Mouse (Mus musculus): Measurements from ENCODE around the gene Col2a1. TPM values are rescaled to one million over a fixed set of nuclear protein-coding genes. Genes with fewer than 3 reads are reported as not detected.

Col2a1 gene
- total RNA-seq (2014; rRNA removed; ENCODE audit: low replicate concordance), result 0.38 and 0.66 TPM in 2 replicates
- polyA plus RNA-seq (2015; fragmentation: Nextera tagmentation; extraction: Ambion mirVana), result 0.18 and 0.22 TPM in 2 replicates

GRCm38 (mm10) chr15:98003822-98004739 lies at the start of gene Col2a1:
Gene Col2a1 (minus strand): TSS chr15:98004695.
- Histone ChIP-seq H3K9ac (replicated peaks; ENCODE audit: low read depth, low read length) (no peak within 1 kb of the TSS; the same call in 1 of the 2 replicates), H3K36me3 (replicated peaks; ENCODE audit: control insufficient read depth, insufficient read depth, low read length) (no peaks in the 10 kb centered on the region), H3K27me3 (ENCODE audit: control insufficient read depth, insufficient read depth, low read length) (peaks cover 88% of the 10 kb centered on the region), H3K9me3 (replicated peaks; ENCODE audit: control insufficient read depth, low read length) (no peaks in the 10 kb centered on the region), H3K4me3 (ENCODE audit: low read depth, low read length) (peak within 1 kb of the TSS; percentile 47), H3K4me1 (ENCODE audit: control insufficient read depth, insufficient read depth) (peaks cover 22% of the 10 kb centered on the region), H3K27ac (ENCODE audit: low read depth) (no peak within 1 kb of the TSS), H3K4me2 (ENCODE audit: low read depth, low read length) (peak within 1 kb of the TSS; percentile 68)
- TF ChIP-seq EP300 (IDR thresholded peaks at IDR 0.05; ENCODE audit: low read depth) (no peak), CTCF (IDR thresholded peaks at IDR 0.05; ENCODE audit: low read depth) (no peak)
- ATAC-seq (ENCODE audit: insufficient read depth, low read depth), result peak; percentile 22; the same call in 1 of the 2 replicates
- DNase-seq (ENCODE audit: low spot score), result no peak
- under 1% methylated on average over 51 of the region's 59 CpGs for WGBS

- no peak overlapping the region for H3K4me2 ChIP-seq (ENCODE audit: low read depth, low read length)
- H3K9ac ChIP-seq (replicated peaks; ENCODE audit: low read depth, low read length), result no peak overlapping the region
- no peak for ATAC-seq (ENCODE audit: insufficient read depth, low read depth)
- 62% methylated on average over 5 of the region's 5 CpGs for WGBS
- peaks cover 4% of the 10 kb centered on the region; the same call in 1 of the 2 replicates for H3K4me1 ChIP-seq (ENCODE audit: control insufficient read depth, insufficient read depth)
- TF ChIP-seq CTCF (IDR thresholded peaks at IDR 0.05; ENCODE audit: low read depth) (no peak), EP300 (IDR thresholded peaks at IDR 0.05; ENCODE audit: low read depth) (no peak)
- H3K27me3 ChIP-seq (ENCODE audit: control insufficient read depth, insufficient read depth, low read length), result no peaks in the 10 kb centered on the region
- no peak overlapping the region for H3K27ac ChIP-seq (ENCODE audit: low read depth)
- peaks cover 68% of the 10 kb centered on the region for H3K36me3 ChIP-seq (replicated peaks; ENCODE audit: control insufficient read depth, insufficient read depth, low read length)
- H3K4me3 ChIP-seq (ENCODE audit: low read depth, low read length), result no peak overlapping the region
- no peaks in the 10 kb centered on the region for H3K9me3 ChIP-seq (replicated peaks; ENCODE audit: control insufficient read depth, low read length)
- DNase-seq (ENCODE audit: low spot score), result no peak
Observed at GRCm38 (mm10) chr15:98051685-98052084, 47.2 kb upstream of the Col2a1 start.

- ATAC-seq (ENCODE audit: insufficient read depth, low read depth) (no peak), DNase-seq (ENCODE audit: low spot score) (no peak)
- no peaks in the 10 kb centered on the region for H3K4me1 ChIP-seq (ENCODE audit: control insufficient read depth, insufficient read depth)
- H3K4me2 ChIP-seq (ENCODE audit: low read depth, low read length), result no peak overlapping the region
- H3K27ac ChIP-seq (ENCODE audit: low read depth), result no peak overlapping the region
- H3K36me3 ChIP-seq (replicated peaks; ENCODE audit: control insufficient read depth, insufficient read depth, low read length), result peaks cover 78% of the 10 kb centered on the region
- no peaks in the 10 kb centered on the region for H3K27me3 ChIP-seq (ENCODE audit: control insufficient read depth, insufficient read depth, low read length)
- no peaks in the 10 kb centered on the region for H3K9me3 ChIP-seq (replicated peaks; ENCODE audit: control insufficient read depth, low read length)
- no peak overlapping the region for H3K9ac ChIP-seq (replicated peaks; ENCODE audit: low read depth, low read length)
- TF ChIP-seq CTCF (IDR thresholded peaks at IDR 0.05; ENCODE audit: low read depth) (no peak), EP300 (IDR thresholded peaks at IDR 0.05; ENCODE audit: low read depth) (no peak)
- no peak overlapping the region for H3K4me3 ChIP-seq (ENCODE audit: low read depth, low read length)
- 89% methylated on average over 13 of the region's 13 CpGs for WGBS
Observed at GRCm38 (mm10) chr15:98048918-98049700, 44.6 kb upstream of the Col2a1 start.

GRCm38 (mm10) chr15:98044387-98044786 lies 39.9 kb upstream of the Col2a1 start:
- Histone ChIP-seq H3K27ac (ENCODE audit: low read depth) (no peak overlapping the region), H3K9ac (replicated peaks; ENCODE audit: low read depth, low read length) (no peak overlapping the region), H3K4me2 (ENCODE audit: low read depth, low read length) (no peak overlapping the region), H3K4me1 (ENCODE audit: control insufficient read depth, insufficient read depth) (no peaks in the 10 kb centered on the region), H3K4me3 (ENCODE audit: low read depth, low read length) (no peak overlapping the region), H3K36me3 (replicated peaks; ENCODE audit: control insufficient read depth, insufficient read depth, low read length) (peaks cover 94% of the 10 kb centered on the region), H3K27me3 (ENCODE audit: control insufficient read depth, insufficient read depth, low read length) (no peaks in the 10 kb centered on the region), H3K9me3 (replicated peaks; ENCODE audit: control insufficient read depth, low read length) (no peaks in the 10 kb centered on the region)
- DNase-seq (ENCODE audit: low spot score), result no peak
- TF ChIP-seq EP300 (IDR thresholded peaks at IDR 0.05; ENCODE audit: low read depth) (no peak), CTCF (IDR thresholded peaks at IDR 0.05; ENCODE audit: low read depth) (no peak)
- 93% methylated on average over 5 of the region's 5 CpGs for WGBS
- no peak for ATAC-seq (ENCODE audit: insufficient read depth, low read depth)

- Histone ChIP-seq H3K4me3 (ENCODE audit: low read depth, low read length) (no peak overlapping the region), H3K27me3 (ENCODE audit: control insufficient read depth, insufficient read depth, low read length) (no peaks in the 10 kb centered on the region), H3K36me3 (replicated peaks; ENCODE audit: control insufficient read depth, insufficient read depth, low read length) (peaks cover 94% of the 10 kb centered on the region), H3K27ac (ENCODE audit: low read depth) (no peak overlapping the region), H3K9me3 (replicated peaks; ENCODE audit: control insufficient read depth, low read length) (no peaks in the 10 kb centered on the region), H3K9ac (replicated peaks; ENCODE audit: low read depth, low read length) (no peak overlapping the region), H3K4me2 (ENCODE audit: low read depth, low read length) (no peak overlapping the region), H3K4me1 (ENCODE audit: control insufficient read depth, insufficient read depth) (no peaks in the 10 kb centered on the region)
- DNase-seq (ENCODE audit: low spot score) (no peak), ATAC-seq (ENCODE audit: insufficient read depth, low read depth) (no peak)
- WGBS, result 82% methylated on average over 6 of the region's 6 CpGs
- no peak for TF ChIP-seq EP300 (IDR thresholded peaks at IDR 0.05; ENCODE audit: low read depth)
- no peak for TF ChIP-seq CTCF (IDR thresholded peaks at IDR 0.05; ENCODE audit: low read depth)
Observed at GRCm38 (mm10) chr15:98043967-98044366, 39.5 kb upstream of the Col2a1 start.

All from heart, postnatal 0 days (tissue).